In the genomic region with DNA sequence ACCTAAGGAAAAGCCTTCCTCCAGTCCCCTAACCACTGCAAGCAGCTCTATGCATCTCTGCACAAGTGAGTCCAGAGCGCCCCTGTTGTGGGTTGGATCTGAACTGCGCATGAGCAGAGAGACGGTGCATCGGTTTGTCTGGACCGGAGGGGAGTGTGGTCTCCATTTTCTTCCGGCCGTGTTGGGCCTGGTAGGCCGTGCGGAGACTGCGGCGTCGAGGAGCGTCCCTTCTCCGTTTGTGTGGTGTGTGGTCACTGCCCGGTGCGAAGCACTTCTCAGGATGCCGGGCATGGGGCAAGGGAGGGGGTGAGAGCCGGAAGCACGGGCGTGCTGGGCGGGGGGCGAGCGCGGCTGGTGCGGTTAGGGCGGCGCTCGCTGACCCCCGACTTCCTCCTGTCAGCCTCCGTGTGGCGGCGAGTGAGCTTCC, we compare ENCODE assay signal across 8 mouse cellular contexts. TPM values are rescaled to one million over a fixed set of nuclear protein-coding genes. Genes with fewer than 3 reads are reported as not detected.
A peak's percentile ranks its signal among the peaks of the same experiment; 100 is the strongest.
DNase-seq lines count a peak whose midpoint lies in the region; ATAC-seq and TF ChIP-seq lines count a peak whose summit lies in the region.
"Not testable (repeated sequence)": the region's sequence is repeated elsewhere in the genome, so short reads cannot be mapped to it uniquely, and the experiment has no call there.

Rbm12b1 (plus strand) TSS at position 124 of the 427 bp plus-strand sequence.

- DNase-seq in 3134 (ENCODE audit: extremely low read depth, insufficient read length, low spot score), result peak; percentile 41
- DNase-seq in adrenal gland, postnatal 4 days (ENCODE audit: low spot score in 2 of 2), result peak; percentile 33 to 37
- peak; percentile 94 for DNase-seq in embryonic facial prominence, embryonic 14.5 days (ENCODE audit: low spot score)
- peak; percentile 85 to 87 for DNase-seq in heart, adult 2 months
- peak; percentile 81 for DNase-seq in kidney, adult 2 months
- DNase-seq in limb, embryonic 11.5 days (ENCODE audit: low spot score), result peak; percentile 78

- intact Hi-C loops in heart, adult 2 months (cut with DNase I), result not testable (repeated sequence)

- H3K4me2 ChIP-seq in embryonic facial prominence, embryonic 14.5 days (ENCODE audit: low read depth, low read length), result peak within 1 kb of the TSS; percentile 49
- H3K4me2 ChIP-seq in limb, embryonic 11.5 days (ENCODE audit: low read depth, severe bottlenecking), result peak within 1 kb of the TSS; percentile 25; the same call in 1 of the 2 replicates
- peak within 1 kb of the TSS; percentile 50 for H3K4me2 ChIP-seq in midbrain, embryonic 13.5 days (replicated peaks)

- WGBS in embryonic facial prominence, embryonic 14.5 days, result 11% methylated on average over 13 of the region's 32 CpGs
- 3% methylated on average over 20 of the region's 32 CpGs for WGBS in heart, adult 2 months
- 7% methylated on average over 17 of the region's 32 CpGs for WGBS in kidney, adult 2 months
- WGBS in limb, embryonic 11.5 days, result 13% methylated on average over 17 of the region's 32 CpGs
- 9% methylated on average over 17 of the region's 32 CpGs for WGBS in midbrain, embryonic 13.5 days
- 2% methylated on average over 22 of the region's 32 CpGs for WGBS in small intestine, adult 2 months

- not testable (repeated sequence) for TF ChIP-seq EP300 in heart, adult 2 months (IDR thresholded peaks at IDR 0.05; ENCODE audit: insufficient read depth, low read depth, low read length)

- not testable (repeated sequence) for TF ChIP-seq CTCF in heart, adult 2 months (IDR thresholded peaks at IDR 0.05); kidney, adult 2 months (conservative IDR thresholded peaks at IDR 0.05; ENCODE audit: insufficient read depth, insufficient read length, low read depth, low read length); small intestine, adult 2 months (IDR thresholded peaks at IDR 0.05; ENCODE audit: extremely low read depth, insufficient read length, insufficient replicate concordance, low read depth, low read length)

- peak within 1 kb of the TSS; percentile 42 for H3K4me3 ChIP-seq in embryonic facial prominence, embryonic 14.5 days (ENCODE audit: low read depth, low read length)
- H3K4me3 ChIP-seq in heart, adult 2 months, result peak within 1 kb of the TSS; percentile 60
- peak within 1 kb of the TSS; percentile 48 for H3K4me3 ChIP-seq in kidney, adult 2 months (ENCODE audit: insufficient read depth, low read depth, low read length)
- H3K4me3 ChIP-seq in limb, embryonic 11.5 days (ENCODE audit: low read depth, low read length), result peak within 1 kb of the TSS; percentile 24
- H3K4me3 ChIP-seq in midbrain, embryonic 13.5 days (replicated peaks), result peak within 1 kb of the TSS; percentile 45
- H3K4me3 ChIP-seq in small intestine, adult 2 months (ENCODE audit: low read depth, low read length), result peak within 1 kb of the TSS; percentile 72

- not testable (repeated sequence) for H3K9me3 ChIP-seq in embryonic facial prominence, embryonic 14.5 days (ENCODE audit: control insufficient read depth, low read length); limb, embryonic 11.5 days (ENCODE audit: control insufficient read depth, low read length); midbrain, embryonic 13.5 days

- not testable (repeated sequence) for H3K79me2 ChIP-seq in heart, adult 2 months (replicated peaks; ENCODE audit: control insufficient read depth, insufficient read depth, low read length)

- not testable (repeated sequence) for H3K36me3 ChIP-seq in embryonic facial prominence, embryonic 14.5 days (ENCODE audit: control insufficient read depth, insufficient read depth, low read length); heart, adult 2 months (ENCODE audit: control insufficient read depth, insufficient read depth, low read length); kidney, adult 2 months (ENCODE audit: control insufficient read depth, insufficient read depth, low read length); limb, embryonic 11.5 days (ENCODE audit: control insufficient read depth, insufficient read depth, low read length); midbrain, embryonic 13.5 days; small intestine, adult 2 months (ENCODE audit: control insufficient read depth, insufficient read depth, low read length)

- not testable (repeated sequence) for H3K27me3 ChIP-seq in embryonic facial prominence, embryonic 14.5 days (replicated peaks; ENCODE audit: control insufficient read depth, insufficient read depth, low read length); heart, adult 2 months (ENCODE audit: control insufficient read depth, insufficient read depth, low read length); kidney, adult 2 months (replicated peaks; ENCODE audit: control insufficient read depth, insufficient read depth, low read length); limb, embryonic 11.5 days (ENCODE audit: control insufficient read depth, insufficient read depth, low read length); midbrain, embryonic 13.5 days; small intestine, adult 2 months (ENCODE audit: control insufficient read depth, insufficient read depth, low read length)

- peak within 1 kb of the TSS; percentile 55 for H3K27ac ChIP-seq in embryonic facial prominence, embryonic 14.5 days (replicated peaks; ENCODE audit: low read depth, low read length)
- H3K27ac ChIP-seq in heart, adult 2 months, result peak within 1 kb of the TSS; percentile 70
- 0 out of 2 replicates have a peak within 1 kb of the TSS, but pooled peaks have one; percentile 74 for H3K27ac ChIP-seq in kidney, adult 2 months (ENCODE audit: insufficient read depth, low read depth, low read length)
- not testable (repeated sequence) for H3K27ac ChIP-seq in limb, embryonic 11.5 days (replicated peaks; ENCODE audit: low read depth, low read length); small intestine, adult 2 months (ENCODE audit: insufficient read depth, low read depth, low read length)
- H3K27ac ChIP-seq in midbrain, embryonic 13.5 days, result peak within 1 kb of the TSS; percentile 81

- not testable (repeated sequence) for H3K4me1 ChIP-seq in embryonic facial prominence, embryonic 14.5 days (ENCODE audit: control insufficient read depth, insufficient read depth, low read length); heart, adult 2 months (ENCODE audit: control insufficient read depth, insufficient read depth, low read length); kidney, adult 2 months (ENCODE audit: control insufficient read depth, insufficient read depth, low read length); limb, embryonic 11.5 days (ENCODE audit: control insufficient read depth, insufficient read depth, low read length); midbrain, embryonic 13.5 days (replicated peaks); small intestine, adult 2 months (ENCODE audit: control insufficient read depth, insufficient read depth, insufficient read length, low read length)

- peak within 1 kb of the TSS; percentile 60 for H3K9ac ChIP-seq in embryonic facial prominence, embryonic 14.5 days (ENCODE audit: low read depth, low read length)
- peak within 1 kb of the TSS; percentile 75 for H3K9ac ChIP-seq in heart, adult 2 months (ENCODE audit: low read depth, low read length)
- peak within 1 kb of the TSS; percentile 22; the same call in 1 of the 2 replicates for H3K9ac ChIP-seq in limb, embryonic 11.5 days (ENCODE audit: low read length)
- H3K9ac ChIP-seq in midbrain, embryonic 13.5 days (replicated peaks), result peak within 1 kb of the TSS; percentile 54

- peak; percentile 66 for TF ChIP-seq POLR2A in heart, adult 2 months (IDR thresholded peaks at IDR 0.05; ENCODE audit: insufficient read depth, low read depth, low read length)
- TF ChIP-seq POLR2A in kidney, adult 2 months (IDR thresholded peaks at IDR 0.05; ENCODE audit: low read depth, low read length), result peak; percentile 38
- peak; percentile 14; the same call in 1 of the 2 replicates for TF ChIP-seq POLR2A in small intestine, adult 2 months (IDR thresholded peaks at IDR 0.05; ENCODE audit: low read depth, low read length)

- ATAC-seq in embryonic facial prominence, embryonic 14.5 days (ENCODE audit: low read depth), result peak; percentile 100
- peak; percentile 94 for ATAC-seq in limb, embryonic 11.5 days (ENCODE audit: insufficient number of reproducible peaks, low FRiP score, low TSS enrichment, low read depth)
- ATAC-seq in midbrain, embryonic 13.5 days, result peak; percentile 100

RNA-seq across cellular contexts. Expression of gene Rbm12b1, which starts in this region (rescaled TPM):
- 10 to 100 TPM; 12.6 to 17.8 TPM for total RNA-seq in adrenal gland, postnatal 4 days (2021)
- polyA plus RNA-seq in embryonic facial prominence, embryonic 14.5 days (2014; fragmentation: Nextera tagmentation; extraction: Ambion mirVana), result 6.1 and 7.8 TPM in 2 replicates
- total RNA-seq in heart, adult 2 months (2021), result 1 to 10 TPM; 5.5 to 8.1 TPM
- 1.8 and 4.7 TPM in 2 replicates for polyA plus RNA-seq in heart, adult 2 months (2012; rRNA removed)
- polyA plus RNA-seq in kidney, adult 2 months (2012; rRNA removed), result 2.4 and 3.8 TPM in 2 replicates
- polyA plus RNA-seq in limb, embryonic 11.5 days (2014; fragmentation: Nextera tagmentation; extraction: Ambion mirVana), result 6.8 and 7.0 TPM in 2 replicates
- polyA plus RNA-seq in midbrain, embryonic 13.5 days (2015; fragmentation: Nextera tagmentation; extraction: Ambion mirVana), result 8.9 and 10.1 TPM in 2 replicates
- 0.61 and 4.1 TPM in 2 replicates for polyA plus RNA-seq in small intestine, adult 2 months (2012; rRNA removed)

Comparison
In these comparisons a context has a peak if more than half of its experiments do, and no peak if none do; other contexts are left out.
1. DNase-seq: peak in every context shown above with its lines; median percentile 94 in embryonic facial prominence, embryonic 14.5 days; 86 in heart, adult 2 months; 81 in kidney, adult 2 months; 78 in limb, embryonic 11.5 days; 41 in 3134; 35 in adrenal gland, postnatal 4 days.
2. H3K9ac ChIP-seq: peak in every context shown above with its lines; median percentile 75 in heart, adult 2 months; 60 in embryonic facial prominence, embryonic 14.5 days; 54 in midbrain, embryonic 13.5 days; 22 in limb, embryonic 11.5 days.
3. POLR2A ChIP-seq: peak in every context shown above with its lines; median percentile 66 in heart, adult 2 months; 38 in kidney, adult 2 months; 14 in small intestine, adult 2 months.